Mouse (Mus musculus): ENCODE results near the gene Zfp27. TPM values are rescaled to one million over a fixed set of nuclear protein-coding genes. Genes with fewer than 3 reads are reported as not detected.

Gene Zfp27
- polyA plus RNA-seq (2015; fragmentation: Nextera tagmentation; extraction: Ambion mirVana), result 14.8 and 15.6 TPM in 2 replicates

GRCm38 (mm10) chr7:29905966-29906681, at the start of gene Zfp27:
TSS of gene Zfp27 (minus strand) at chr7:29906572.
- H3K4me3 ChIP-seq (replicated peaks), result peak within 1 kb of the TSS; percentile 63
- peaks cover 29% of the 10 kb centered on the region for H3K4me1 ChIP-seq (replicated peaks)
- H3K27ac ChIP-seq, result peak within 1 kb of the TSS; percentile 98
- peak within 1 kb of the TSS; percentile 61 for H3K4me2 ChIP-seq (replicated peaks)
- peak; percentile 87 for ATAC-seq
- H3K9ac ChIP-seq (replicated peaks), result peak within 1 kb of the TSS; percentile 72
- peaks cover 27% of the 10 kb centered on the region for H3K36me3 ChIP-seq
- H3K27me3 ChIP-seq, result no peaks in the 10 kb centered on the region
- no peaks in the 10 kb centered on the region for H3K9me3 ChIP-seq
- WGBS, result under 1% methylated on average over 22 of the region's 22 CpGs

DNA sequence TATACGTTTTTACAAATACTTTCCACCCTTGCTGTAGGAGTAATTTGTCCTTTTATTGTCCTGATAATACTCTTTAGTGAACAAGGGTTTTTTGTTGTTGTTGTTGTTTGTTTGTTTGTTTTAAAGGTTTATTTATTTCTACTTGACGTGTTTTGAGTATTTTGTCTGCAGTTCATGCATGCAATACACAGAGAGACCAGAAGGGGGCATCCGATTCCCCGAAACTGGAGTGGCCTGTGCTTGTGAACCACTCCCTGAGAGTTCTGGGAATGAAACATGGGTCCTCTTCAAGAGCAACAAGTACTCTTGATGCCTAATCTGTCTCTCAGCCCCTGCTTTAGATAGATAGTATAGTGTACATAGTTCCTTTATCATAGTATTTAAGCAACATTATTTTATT, 48.4 kb upstream of the Zfp27 start:
- Histone ChIP-seq H3K9me3 (no peaks in the 10 kb centered on the region), H3K27ac (no peak overlapping the region), H3K9ac (replicated peaks) (no peak overlapping the region), H3K27me3 (no peaks in the 10 kb centered on the region), H3K4me3 (replicated peaks) (no peak overlapping the region), H3K4me1 (replicated peaks) (peaks cover 8% of the 10 kb centered on the region), H3K4me2 (replicated peaks) (no peak overlapping the region; the same call in 1 of the 2 replicates), H3K36me3 (peaks cover 16% of the 10 kb centered on the region)
- 31% methylated on average over 4 of the region's 4 CpGs for WGBS
- no peak for ATAC-seq

- H3K4me1 ChIP-seq (replicated peaks), result peaks cover 8% of the 10 kb centered on the region
- peaks cover 24% of the 10 kb centered on the region for H3K36me3 ChIP-seq
- no peaks in the 10 kb centered on the region for H3K27me3 ChIP-seq
- peak within 1 kb of the TSS; percentile 94 for H3K27ac ChIP-seq
- H3K4me2 ChIP-seq (replicated peaks), result peak within 1 kb of the TSS; percentile 58
- peak; percentile 98 for ATAC-seq
- peak within 1 kb of the TSS; percentile 84 for H3K9ac ChIP-seq (replicated peaks)
- WGBS, result 1% methylated on average over 52 of the region's 52 CpGs
- no peaks in the 10 kb centered on the region for H3K9me3 ChIP-seq
- H3K4me3 ChIP-seq (replicated peaks), result peak within 1 kb of the TSS; percentile 76
Observed at GRCm38 (mm10) chr7:29953513-29954401, 47.4 kb upstream of the Zfp27 start, which contains the start of gene Zfp74. TSS of gene Zfp74 (minus strand) at chr7:29954089.

GRCm38 (mm10) chr7:29953086-29953485, 46.7 kb upstream of the Zfp27 start:
- no peaks in the 10 kb centered on the region for H3K9me3 ChIP-seq
- H3K4me3 ChIP-seq (replicated peaks), result peak overlapping the region; percentile 76
- peak overlapping the region; percentile 94 for H3K27ac ChIP-seq
- peaks cover 29% of the 10 kb centered on the region for H3K36me3 ChIP-seq
- H3K4me1 ChIP-seq (replicated peaks), result peaks cover 8% of the 10 kb centered on the region
- 46% methylated on average over 10 of the region's 10 CpGs for WGBS
- ATAC-seq, result no peak
- H3K27me3 ChIP-seq, result no peaks in the 10 kb centered on the region
- H3K4me2 ChIP-seq (replicated peaks), result peak overlapping the region; percentile 58
- peak overlapping the region; percentile 84 for H3K9ac ChIP-seq (replicated peaks)

DNA sequence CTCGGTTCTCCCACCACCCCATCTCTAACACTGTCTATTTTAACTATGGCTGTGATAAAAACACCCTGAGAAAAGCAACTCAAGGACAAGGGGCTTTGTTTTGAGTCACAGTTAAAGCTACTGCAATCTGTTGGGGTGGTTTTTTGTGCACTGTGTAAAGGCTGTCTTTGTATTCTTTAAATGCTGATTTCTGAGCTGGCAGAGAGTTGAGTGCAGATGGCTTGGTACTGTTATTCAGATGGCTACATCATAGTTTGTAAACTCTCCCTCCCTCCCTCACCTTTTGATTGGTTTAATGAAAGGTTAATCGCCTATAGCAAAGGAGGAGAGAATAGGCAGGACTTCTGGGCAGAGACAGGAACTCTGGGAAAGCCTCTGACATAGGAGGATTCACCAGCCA, 37.8 kb upstream of the Zfp27 start:
- Histone ChIP-seq H3K4me1 (replicated peaks) (no peaks in the 10 kb centered on the region), H3K4me2 (replicated peaks) (no peak overlapping the region), H3K27me3 (no peaks in the 10 kb centered on the region), H3K9ac (replicated peaks) (no peak overlapping the region), H3K27ac (no peak overlapping the region), H3K4me3 (replicated peaks) (no peak overlapping the region), H3K36me3 (peaks cover 57% of the 10 kb centered on the region), H3K9me3 (no peaks in the 10 kb centered on the region)
- 74% methylated on average over 2 of the region's 2 CpGs for WGBS
- no peak for ATAC-seq

- no peak for ATAC-seq
- Histone ChIP-seq H3K27me3 (no peaks in the 10 kb centered on the region), H3K27ac (no peak overlapping the region), H3K9ac (replicated peaks) (no peak overlapping the region), H3K4me2 (replicated peaks) (no peak overlapping the region), H3K9me3 (no peaks in the 10 kb centered on the region), H3K4me3 (replicated peaks) (no peak overlapping the region), H3K4me1 (replicated peaks) (no peaks in the 10 kb centered on the region), H3K36me3 (peaks cover 53% of the 10 kb centered on the region)
- WGBS, result 80% methylated on average over 2 of the region's 2 CpGs
Observed at GRCm38 (mm10) chr7:29943720-29944119, 37.3 kb upstream of the Zfp27 start.

DNA sequence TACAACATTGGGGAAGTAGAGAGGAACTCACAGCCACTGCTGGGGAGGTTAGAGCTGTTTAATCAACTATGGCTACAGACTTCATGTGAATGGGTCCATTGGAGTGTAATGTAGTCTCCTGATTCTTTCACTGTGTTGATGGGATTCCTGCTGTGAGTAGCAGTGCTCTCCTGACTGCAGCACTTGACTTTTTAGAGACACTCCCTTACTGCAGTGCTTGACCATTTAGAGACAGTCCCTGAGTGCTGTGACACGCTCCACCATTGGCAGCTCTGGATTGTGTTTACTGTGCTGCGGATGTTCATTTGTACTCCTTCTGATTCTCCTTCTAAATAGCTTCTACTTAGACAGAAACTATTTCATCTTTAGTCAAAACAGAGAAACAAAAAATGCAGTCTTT, 36.4 kb upstream of the Zfp27 start:
- ATAC-seq, result no peak
- peaks cover 49% of the 10 kb centered on the region for H3K36me3 ChIP-seq

DNA sequence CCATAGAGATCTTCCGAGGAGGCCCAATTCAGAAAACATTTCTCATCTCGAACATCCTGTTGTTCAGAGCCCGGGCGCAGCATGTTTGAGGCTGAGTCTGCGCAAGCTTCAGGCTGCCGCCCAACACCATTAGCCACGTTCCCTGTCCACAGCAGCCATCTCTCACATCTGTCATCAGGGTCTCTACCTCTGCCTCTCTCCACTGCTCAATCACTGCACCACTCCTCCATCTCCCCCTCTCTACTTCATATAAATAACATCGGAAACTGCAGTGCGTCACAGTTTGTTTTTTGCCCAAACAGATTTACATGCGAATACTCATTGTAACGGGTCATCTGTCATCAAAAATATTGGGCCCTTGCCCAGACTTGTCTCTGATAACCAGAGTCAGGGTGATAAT, 34.7 kb upstream of the Zfp27 start:
- H3K27me3 ChIP-seq, result no peaks in the 10 kb centered on the region
- 93% methylated on average over 11 of the region's 11 CpGs for WGBS
- no peak for ATAC-seq
- no peak overlapping the region for H3K4me2 ChIP-seq (replicated peaks)
- H3K4me1 ChIP-seq (replicated peaks), result no peaks in the 10 kb centered on the region
- H3K9me3 ChIP-seq, result no peaks in the 10 kb centered on the region
- no peak overlapping the region for H3K4me3 ChIP-seq (replicated peaks)
- no peak overlapping the region for H3K27ac ChIP-seq
- no peak overlapping the region for H3K9ac ChIP-seq (replicated peaks)
- H3K36me3 ChIP-seq, result peaks cover 64% of the 10 kb centered on the region

More for the DNA sequence above, 36.4 kb upstream of the Zfp27 start:
- H3K27ac ChIP-seq, result no peak overlapping the region
- H3K4me3 ChIP-seq (replicated peaks), result no peak overlapping the region
- no peak overlapping the region for H3K9ac ChIP-seq (replicated peaks)
- WGBS, result 42% methylated on average over 2 of the region's 2 CpGs
- no peaks in the 10 kb centered on the region for H3K27me3 ChIP-seq
- H3K4me1 ChIP-seq (replicated peaks), result no peaks in the 10 kb centered on the region
- no peaks in the 10 kb centered on the region for H3K9me3 ChIP-seq
- H3K4me2 ChIP-seq (replicated peaks), result no peak overlapping the region

GRCm38 (mm10) chr7:29938856-29939255, 32.5 kb upstream of the Zfp27 start:
- peaks cover 78% of the 10 kb centered on the region for H3K36me3 ChIP-seq
- H3K27ac ChIP-seq, result no peak overlapping the region
- H3K27me3 ChIP-seq, result no peaks in the 10 kb centered on the region
- no peak overlapping the region for H3K9ac ChIP-seq (replicated peaks)
- H3K4me3 ChIP-seq (replicated peaks), result no peak overlapping the region
- no peaks in the 10 kb centered on the region for H3K4me1 ChIP-seq (replicated peaks)
- H3K9me3 ChIP-seq, result no peaks in the 10 kb centered on the region
- H3K4me2 ChIP-seq (replicated peaks), result no peak overlapping the region
- 77% methylated on average over 6 of the region's 6 CpGs for WGBS
- no peak for ATAC-seq

- Histone ChIP-seq H3K9ac (replicated peaks) (no peak overlapping the region), H3K36me3 (no peaks in the 10 kb centered on the region)
Observed at GRCm38 (mm10) chr7:29922780-29923179, 16.4 kb upstream of the Zfp27 start.

DNA sequence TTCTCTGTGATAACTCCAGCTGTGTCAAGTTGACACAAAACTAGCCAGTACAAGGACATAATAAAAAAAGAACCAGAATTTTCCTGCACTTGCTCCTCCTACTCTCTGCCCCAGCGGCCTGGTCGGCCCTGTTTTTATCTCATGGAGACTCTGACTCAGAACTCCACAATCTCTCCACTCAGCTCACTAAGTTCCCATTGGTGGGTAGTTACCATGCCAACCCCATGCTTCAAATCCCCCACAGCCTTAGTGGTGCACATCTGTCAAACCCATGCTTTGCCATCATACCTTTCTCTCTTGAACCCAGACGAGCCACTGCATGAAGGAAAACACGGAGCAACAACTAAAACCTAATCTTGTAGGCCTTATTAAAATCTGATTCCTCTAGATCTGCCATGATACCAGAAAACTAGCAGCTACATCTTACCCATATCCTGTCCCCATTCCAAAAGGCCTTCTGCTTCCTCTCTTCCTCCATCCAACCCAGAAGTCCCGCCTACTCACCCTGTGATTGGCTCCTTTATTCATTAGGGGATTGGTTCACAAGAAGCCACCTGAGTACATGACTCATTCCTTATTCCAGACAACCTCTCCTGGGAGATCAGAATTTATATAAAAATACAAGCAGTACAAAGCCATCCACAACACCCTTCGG, 15.2 kb upstream of the Zfp27 start:
- no peak overlapping the region for H3K27ac ChIP-seq
- no peak overlapping the region for H3K4me3 ChIP-seq (replicated peaks)
- no peaks in the 10 kb centered on the region for H3K4me1 ChIP-seq (replicated peaks)
- H3K4me2 ChIP-seq (replicated peaks), result no peak overlapping the region
- peaks cover 9% of the 10 kb centered on the region for H3K36me3 ChIP-seq
- H3K27me3 ChIP-seq, result no peaks in the 10 kb centered on the region
- H3K9ac ChIP-seq (replicated peaks), result no peak overlapping the region
- WGBS, result 88% methylated on average over 6 of the region's 6 CpGs
- no peaks in the 10 kb centered on the region for H3K9me3 ChIP-seq
- no peak for ATAC-seq

More at GRCm38 (mm10) chr7:29922780-29923179, 16.4 kb upstream of the Zfp27 start:
- WGBS, result 80% methylated on average over 2 of the region's 2 CpGs
- no peaks in the 10 kb centered on the region for H3K9me3 ChIP-seq
- no peak overlapping the region for H3K4me2 ChIP-seq (replicated peaks)
- H3K27me3 ChIP-seq, result no peaks in the 10 kb centered on the region
- no peak for ATAC-seq
- no peak overlapping the region for H3K4me3 ChIP-seq (replicated peaks)
- no peak overlapping the region for H3K27ac ChIP-seq
- H3K4me1 ChIP-seq (replicated peaks), result no peaks in the 10 kb centered on the region

DNA sequence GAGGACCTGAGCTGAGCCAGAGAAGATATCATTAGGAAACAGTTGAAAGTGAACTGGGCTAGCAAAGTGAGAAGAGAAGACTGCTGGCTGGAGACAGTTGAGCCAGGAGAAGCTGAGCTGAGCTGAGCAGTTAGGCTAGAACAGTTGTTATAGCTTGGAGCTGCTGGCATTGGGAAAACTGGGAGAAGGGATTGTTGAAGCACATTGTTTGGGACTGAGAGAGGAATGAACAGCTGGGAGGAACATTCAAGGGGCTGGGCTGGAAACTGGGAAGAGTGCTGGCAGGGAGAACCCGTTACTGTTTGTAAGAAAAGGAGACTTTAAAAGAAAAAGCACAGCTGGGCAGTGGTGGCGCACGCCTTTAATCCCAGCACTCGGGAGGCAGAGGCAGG, 11.7 kb upstream of the Zfp27 start:
- ATAC-seq, result no peak
- 94% methylated on average over 4 of the region's 4 CpGs for WGBS
- Histone ChIP-seq H3K4me1 (replicated peaks) (no peaks in the 10 kb centered on the region), H3K4me3 (replicated peaks) (no peak overlapping the region), H3K36me3 (peaks cover 40% of the 10 kb centered on the region), H3K9ac (replicated peaks) (no peak overlapping the region), H3K27ac (no peak overlapping the region), H3K27me3 (no peaks in the 10 kb centered on the region), H3K4me2 (replicated peaks) (no peak overlapping the region), H3K9me3 (no peaks in the 10 kb centered on the region)
